Mouse (Mus musculus) kidney, adult 2 months (tissue): ENCODE measurements at regions not wholly inside any gene's neighbourhood (a gene's known extent, or its start where the extent isn't known, plus 50 kb on each side); places are given as distances from the start of the nearest gene placed in this dataset.

Experiments
- CTCF ChIP-seq: fragments of 200-500 bp; conservative IDR thresholded peaks from 2 replicates; pipeline ENCODE4 v1.5.1; 2011; ENCODE audit warnings: low read depth, mild to moderate bottlenecking, control low read depth, low read length, moderate library complexity, mixed read lengths; ENCODE audit not compliant: insufficient read depth, insufficient read length
- POLR2A ChIP-seq: fragments of 200-500 bp; IDR thresholded peaks from one replicate; pipeline ENCODE4 v1.6.1; 2011; ENCODE audit warnings: low read depth, low read length, control low read depth

DNA sequence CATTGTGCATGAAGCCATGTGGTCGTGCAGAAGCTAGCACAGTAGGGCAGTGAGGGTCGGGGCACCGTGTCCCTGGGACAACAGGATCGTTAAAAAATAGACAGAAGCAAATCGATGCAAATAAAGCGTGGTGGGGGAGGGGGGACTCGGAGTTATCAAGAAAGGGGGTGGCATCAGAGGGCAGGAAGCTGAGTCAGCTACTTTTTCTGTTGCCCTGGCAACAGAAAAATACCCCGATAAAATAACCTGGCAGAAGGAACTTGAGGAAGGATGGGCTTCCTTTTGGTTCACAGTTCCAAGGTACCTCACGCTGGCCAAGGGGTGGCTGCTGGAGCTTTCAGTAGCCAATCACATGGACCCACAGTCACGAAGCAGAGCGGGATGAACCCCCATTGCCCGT lies 176.4 kb downstream of the Dact1 start:
- TF ChIP-seq POLR2A (no peak), CTCF (no peak)
